Mouse (Mus musculus): ENCODE data around the gene Rprm.

DNA sequence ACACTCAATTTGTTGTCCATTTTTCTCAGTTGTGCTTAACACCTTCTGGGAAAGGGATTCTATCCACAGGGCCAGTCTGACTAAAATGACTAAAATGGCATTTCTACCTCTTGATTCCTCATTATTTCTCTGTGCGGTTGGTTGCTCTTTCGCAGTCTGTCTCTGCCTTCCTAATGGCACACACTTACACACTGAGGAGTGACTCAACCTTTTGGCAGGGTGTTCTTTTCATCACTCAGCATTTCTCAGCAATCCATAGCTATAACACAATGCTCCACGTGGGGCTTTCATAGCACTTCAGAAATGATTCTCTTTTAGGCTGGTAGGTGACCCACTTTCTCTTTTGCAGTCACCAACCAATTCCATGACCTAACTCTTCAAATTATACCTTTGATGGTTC, 7.3 kb upstream of the Rprm start:
- TF ChIP-seq CTCF (IDR thresholded peaks at IDR 0.05) (no peak), EP300 (IDR thresholded peaks at IDR 0.05) (no peak)
